Mouse (Mus musculus) CD4-positive helper T cell, adult 2 months (primary cell): Measurements from ENCODE around the gene Gm6502.
"Not testable (repeated sequence)": the region's sequence is repeated elsewhere in the genome, so short reads cannot be mapped to it uniquely, and the experiment has no call there.

ENCODE experiments used
- DNase-seq: peaks from one replicate; pipeline ENCODE4 v3.0.0-alpha.2; 2012; ENCODE audit warnings: low read depth, missing footprints, low spot score

Gene Gm6502

GRCm38 (mm10) chr5:94314135-94314534 lies at the start of gene Gm6502:
Gene Gm6502 (plus strand): TSS chr5:94314435.
- not testable (repeated sequence) for DNase-seq

GRCm38 (mm10) chr5:94306696-94307095 lies 7.5 kb upstream of the Gm6502 start, which contains the start of gene A430089I19Rik:
Gene A430089I19Rik (minus strand): TSS chr5:94306796.
- DNase-seq, result not testable (repeated sequence)

GRCm38 (mm10) chr5:94339449-94339848 lies 25.2 kb downstream of the Gm6502 start, which contains the start of gene AA792892:
Gene AA792892 (plus strand): TSS chr5:94339749.
- not testable (repeated sequence) for DNase-seq
